Mouse (Mus musculus) midbrain, embryonic 11.5 days (tissue): ENCODE measurements around the gene Ush1c. TPM values are rescaled to one million over a fixed set of nuclear protein-coding genes. Genes with fewer than 3 reads are reported as not detected.
"Not testable (repeated sequence)": the region's sequence is repeated elsewhere in the genome, so short reads cannot be mapped to it uniquely, and the experiment has no call there.

Experiments
- ATAC-seq: fragments of 200-750 bp; cut with Nextera tagmentation; 2 replicates; pipeline ENCODE4 v1.8.0; 2017; ENCODE audit warnings: moderate TSS enrichment, moderate library complexity; ENCODE audit not compliant: low FRiP score
- DNase-seq: peaks from one replicate; pipeline ENCODE4 v3.0.0; 2015; ENCODE audit warnings: low spot score; ENCODE audit errors: missing footprints
- H3K27ac ChIP-seq: fragments of 300-500 bp; sonication (generic); 2 replicates; pipeline ENCODE4 v1.5.1; 2014; ENCODE audit warnings: low read depth, low read length
- H3K27me3 ChIP-seq: fragments of 300-500 bp; sonication (generic); 2 replicates; pipeline ENCODE4 v1.6.1; 2014; ENCODE audit warnings: mild to moderate bottlenecking, low read length, moderate library complexity, mixed read lengths; ENCODE audit not compliant: control insufficient read depth, insufficient read depth
- H3K36me3 ChIP-seq: fragments of 300-500 bp; sonication (generic); 2 replicates; pipeline ENCODE4 v1.6.1; 2014; ENCODE audit warnings: mild to moderate bottlenecking, low read length, moderate library complexity, mixed read lengths; ENCODE audit not compliant: control insufficient read depth, insufficient read depth
- H3K4me1 ChIP-seq: fragments of 300-500 bp; sonication (generic); 2 replicates; pipeline ENCODE4 v1.6.1; 2014; ENCODE audit warnings: low read length; ENCODE audit not compliant: control insufficient read depth, insufficient read depth
- H3K4me2 ChIP-seq: fragments of 300-500 bp; sonication (generic); 2 replicates; pipeline ENCODE4 v1.6.1; 2014; ENCODE audit warnings: mild to moderate bottlenecking, moderate library complexity
- H3K4me3 ChIP-seq: fragments of 300-500 bp; sonication (generic); 2 replicates; pipeline ENCODE4 v1.5.1; 2014; ENCODE audit warnings: low read depth, low read length
- H3K9ac ChIP-seq: fragments of 300-500 bp; sonication (generic); 2 replicates; pipeline ENCODE4 v1.6.1; 2014; ENCODE audit warnings: low read length
- H3K9me3 ChIP-seq: fragments of 300-500 bp; sonication (generic); 2 replicates; pipeline ENCODE4 v1.6.1; 2016; ENCODE audit warnings: low read length; ENCODE audit not compliant: control insufficient read depth
- WGBS: fragments of 180-500 bp; shearing (Covaris S2); extraction: QIAGEN DNeasy Blood & Tissue Kit; methylation state at CpG from one replicate; pipeline ENCODE4 v1.1.7; 2014; 5-methylcytosine and 5-hydroxymethylcytosine counted together
- polyA plus RNA-seq: library from polyadenylated mRNA; unstranded; fragments of >200 nt; fragmentation: Nextera tagmentation; extraction: Ambion mirVana; gene quantifications from 2 replicates; pipeline ENCODE4 v1.2.1, GENCODE M21; 2014

The Ush1c gene
- polyA plus RNA-seq, 1 experiment from 2014 or later = 2.6 TPM

DNA sequence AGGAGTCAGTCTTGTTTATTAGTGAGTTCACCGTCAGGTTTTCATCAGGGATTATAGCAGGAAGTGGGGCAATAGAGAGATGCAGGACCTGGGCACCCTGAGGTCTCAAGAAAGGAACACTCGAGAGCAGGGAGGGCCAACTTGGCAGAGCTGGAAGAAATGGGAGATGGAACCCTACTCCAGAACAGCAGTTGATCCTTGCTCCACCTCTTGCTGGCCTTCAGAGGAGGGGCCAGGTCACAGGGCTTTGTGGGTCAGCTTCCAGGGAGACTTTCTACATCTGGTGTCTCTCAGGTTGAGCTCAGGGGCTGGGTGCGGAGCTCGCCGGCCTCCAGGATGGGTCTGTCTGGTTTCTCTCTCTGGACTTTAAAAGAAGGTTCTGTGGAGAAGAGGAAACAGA, 42.9 kb downstream of the Ush1c start:
- WGBS = 88% methylated on average over 5 of the region's 5 CpGs
- Histone ChIP-seq H3K27me3 (no peaks in the 10 kb centered on the region), H3K9me3 (no peaks in the 10 kb centered on the region), H3K4me3 (no peak overlapping the region), H3K4me1 (no peaks in the 10 kb centered on the region), H3K4me2 (no peak overlapping the region), H3K36me3 (no peaks in the 10 kb centered on the region), H3K27ac (no peak overlapping the region), H3K9ac (no peak overlapping the region)
- ATAC-seq = no peak
- DNase-seq = no peak

DNA sequence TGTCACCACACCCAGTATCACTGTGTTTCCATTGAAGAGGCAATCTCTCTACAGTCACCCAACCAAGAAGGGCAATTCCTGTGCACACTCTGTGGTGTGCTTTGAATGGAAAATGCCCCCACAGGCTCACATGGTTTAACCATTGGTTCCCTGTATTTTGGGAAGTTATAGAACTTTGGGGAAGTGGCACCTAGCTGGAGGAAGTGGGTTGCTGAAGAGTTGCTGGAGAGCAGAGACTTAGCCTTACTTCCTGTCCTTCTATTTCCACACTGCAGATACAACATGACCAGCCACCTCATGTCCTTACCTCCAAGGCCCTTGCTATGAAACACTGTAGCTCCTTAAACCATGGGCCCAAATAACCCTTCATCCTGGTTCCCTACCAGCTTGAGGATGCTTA, 54.1 kb downstream of the Ush1c start:
- Histone ChIP-seq H3K4me2 (no peak overlapping the region), H3K4me1 (peaks cover 7% of the 10 kb centered on the region), H3K27ac (no peak overlapping the region), H3K4me3 (no peak overlapping the region), H3K36me3 (no peaks in the 10 kb centered on the region), H3K27me3 (peaks cover 18% of the 10 kb centered on the region), H3K9ac (no peak overlapping the region), H3K9me3 (no peaks in the 10 kb centered on the region)
- DNase-seq (no peak), ATAC-seq (no peak)

DNA sequence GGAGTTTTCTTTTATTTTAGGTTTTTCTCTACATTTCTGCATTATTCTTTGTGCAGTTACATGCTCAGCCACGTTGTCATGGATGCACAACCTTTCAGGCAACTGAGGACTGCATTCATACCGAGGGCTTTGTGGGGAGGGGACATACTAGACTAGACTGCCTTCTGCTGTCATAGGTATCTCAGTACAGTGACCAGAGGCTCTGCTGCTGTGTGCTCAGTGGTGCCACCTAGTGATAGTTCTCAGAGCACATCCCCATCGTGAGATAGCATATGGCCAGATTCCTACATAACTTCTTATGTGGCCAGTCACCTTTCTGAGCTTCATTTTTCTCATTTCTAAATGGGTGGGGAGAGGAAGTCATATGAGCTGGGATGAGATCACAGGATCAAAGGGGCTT, 56.7 kb downstream of the Ush1c start:
- no peak overlapping the region for H3K9ac ChIP-seq
- no peak overlapping the region for H3K4me3 ChIP-seq
- peaks cover 7% of the 10 kb centered on the region for H3K4me1 ChIP-seq
- H3K9me3 ChIP-seq = no peaks in the 10 kb centered on the region
- H3K27me3 ChIP-seq = peaks cover 30% of the 10 kb centered on the region
- DNase-seq (peak; percentile 94), ATAC-seq (peak; percentile 46; the same call in 1 of the 2 replicates)
- H3K27ac ChIP-seq = no peak overlapping the region
- H3K4me2 ChIP-seq = no peak overlapping the region
- no peaks in the 10 kb centered on the region for H3K36me3 ChIP-seq
- 3% methylated on average over 3 of the region's 3 CpGs for WGBS

DNA sequence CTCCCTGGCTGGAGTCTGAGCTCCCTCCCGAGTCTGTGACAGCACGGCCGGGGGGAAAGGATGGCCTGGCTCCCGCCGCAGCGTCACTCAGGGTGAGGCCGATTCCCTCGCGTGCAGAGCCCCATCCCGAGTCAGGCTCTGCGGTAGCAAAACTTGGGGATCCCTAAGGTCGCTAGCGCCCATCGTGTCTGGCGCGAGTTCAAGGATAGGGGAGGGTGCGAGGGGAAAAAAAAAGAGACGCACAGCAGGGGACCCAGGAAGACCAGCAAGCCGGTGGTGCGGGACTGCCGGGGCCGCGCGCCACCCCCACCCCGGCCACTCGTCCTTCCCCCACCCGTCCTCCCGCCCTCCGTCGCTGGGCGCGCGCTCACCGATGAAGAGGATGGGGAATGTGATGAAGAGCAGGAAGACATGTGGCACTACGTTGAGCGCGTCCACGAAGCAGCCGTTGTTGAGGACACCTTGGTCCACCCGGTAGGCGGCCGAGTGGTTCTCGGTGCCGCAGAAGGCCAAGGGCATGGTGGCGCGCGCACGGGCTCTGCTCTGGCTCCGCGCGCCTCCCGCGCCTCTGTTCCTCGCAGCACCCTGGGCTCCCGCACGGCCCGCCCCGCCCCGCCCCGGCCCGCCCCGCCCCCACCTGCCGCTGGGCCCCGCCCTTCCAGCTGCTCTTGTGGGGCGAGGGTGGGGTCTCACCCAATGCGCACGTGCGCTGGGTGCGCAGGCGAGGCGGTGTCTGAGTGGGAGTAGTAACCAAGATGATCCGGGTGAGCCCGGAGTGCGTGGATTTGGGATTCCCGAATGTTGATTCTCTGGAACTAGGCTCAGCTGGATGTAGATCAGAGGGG, 58.6 kb downstream of the Ush1c start, which contains the start of gene Abcc8:
TSS of gene Abcc8 (minus strand) at position 603 of the 845 bp plus-strand sequence.
- Histone ChIP-seq H3K9ac (peak within 1 kb of the TSS; percentile 27; the same call in 1 of the 2 replicates), H3K4me1 (peaks cover 7% of the 10 kb centered on the region), H3K9me3 (no peaks in the 10 kb centered on the region), H3K36me3 (no peaks in the 10 kb centered on the region), H3K4me2 (peak within 1 kb of the TSS; percentile 69), H3K27me3 (peaks cover 30% of the 10 kb centered on the region), H3K27ac (no peak within 1 kb of the TSS), H3K4me3 (peak within 1 kb of the TSS; percentile 36)
- DNase-seq (no peak), ATAC-seq (peak; percentile 68)
- WGBS = under 1% methylated on average over 67 of the region's 75 CpGs

DNA sequence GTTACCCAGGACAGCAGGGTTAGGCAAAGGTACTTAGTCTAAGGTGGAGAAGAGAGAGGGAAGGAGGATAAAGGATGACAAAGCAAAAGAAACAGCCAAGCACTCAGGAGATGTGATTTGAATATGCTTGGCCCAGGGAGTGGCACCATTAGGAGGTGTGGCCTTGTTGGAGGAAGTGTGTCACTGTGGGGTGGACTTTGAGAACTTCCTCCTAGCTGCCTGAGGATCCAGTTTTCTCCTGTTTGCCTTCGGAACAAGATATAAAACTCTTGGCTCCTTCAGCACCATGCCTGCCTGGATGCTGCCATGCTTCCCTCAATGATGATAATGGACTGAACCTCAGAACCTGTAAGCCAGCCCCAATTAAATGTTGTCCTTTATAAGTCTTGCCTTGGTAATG, 69.3 kb downstream of the Ush1c start:
- H3K27ac ChIP-seq, H3K9ac ChIP-seq, H3K4me2 ChIP-seq, H3K4me3 ChIP-seq, ATAC-seq, H3K4me1 ChIP-seq, H3K27me3 ChIP-seq, H3K36me3 ChIP-seq, H3K9me3 ChIP-seq, DNase-seq: not testable (repeated sequence)
- 93% methylated on average over 1 of the region's 1 CpGs for WGBS

DNA sequence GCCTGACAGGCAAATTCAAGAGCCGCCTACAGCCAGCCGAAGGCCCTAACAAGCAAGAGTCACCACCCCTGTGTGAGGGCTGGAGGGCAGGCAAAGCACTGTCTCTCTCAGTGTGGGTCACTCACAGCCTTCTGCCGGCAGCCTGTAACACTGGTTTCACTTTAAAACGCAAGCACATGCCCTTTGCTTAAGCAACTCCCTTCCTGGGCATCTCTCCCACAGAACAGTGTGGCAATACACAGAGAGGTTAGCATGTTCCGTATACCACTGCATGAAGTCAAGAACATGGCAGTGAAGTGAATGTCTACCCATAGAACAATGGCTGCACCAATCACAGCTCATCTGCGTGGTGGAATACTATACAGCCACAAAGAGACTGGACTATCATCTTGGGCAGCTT, 69.9 kb downstream of the Ush1c start:
- Histone ChIP-seq H3K9me3 (no peaks in the 10 kb centered on the region), H3K4me2 (no peak overlapping the region), H3K9ac (no peak overlapping the region), H3K4me3 (no peak overlapping the region), H3K36me3 (no peaks in the 10 kb centered on the region), H3K27me3 (no peaks in the 10 kb centered on the region), H3K27ac (no peak overlapping the region), H3K4me1 (no peaks in the 10 kb centered on the region)
- DNase-seq (no peak), ATAC-seq (no peak)
- WGBS = 93% methylated on average over 6 of the region's 6 CpGs

DNA sequence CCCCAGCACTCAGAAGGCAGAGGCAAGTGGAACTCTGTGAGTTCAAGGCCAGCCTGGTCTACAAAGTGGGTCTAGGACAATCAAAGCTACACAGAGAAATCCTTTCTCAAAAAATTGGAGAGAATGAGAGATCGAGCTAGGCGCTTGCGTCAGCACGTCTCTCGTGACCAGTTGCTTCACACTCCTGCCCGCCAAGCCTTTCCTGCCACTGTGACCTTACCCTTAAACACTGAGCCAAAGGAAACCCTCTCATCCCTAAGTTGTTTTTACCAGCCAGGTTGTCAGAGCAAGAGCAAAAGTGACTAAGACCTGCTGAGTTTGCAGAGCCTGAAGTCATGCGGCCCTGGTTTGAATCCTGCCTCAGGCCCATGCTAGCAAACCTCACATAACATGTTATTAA, 70.4 kb downstream of the Ush1c start:
- ATAC-seq (no peak), DNase-seq (no peak)
- WGBS = 95% methylated on average over 7 of the region's 7 CpGs
- no peak overlapping the region for H3K9ac ChIP-seq
- H3K4me2 ChIP-seq = no peak overlapping the region
- no peaks in the 10 kb centered on the region for H3K9me3 ChIP-seq
- H3K4me3 ChIP-seq = no peak overlapping the region
- no peaks in the 10 kb centered on the region for H3K36me3 ChIP-seq
- H3K27me3 ChIP-seq = no peaks in the 10 kb centered on the region
- no peak overlapping the region for H3K27ac ChIP-seq
- H3K4me1 ChIP-seq = no peaks in the 10 kb centered on the region

GRCm38 (mm10) chr7:46165876-46166275, 72.4 kb downstream of the Ush1c start:
- Histone ChIP-seq H3K4me1 (no peaks in the 10 kb centered on the region), H3K27ac (no peak overlapping the region), H3K9me3 (no peaks in the 10 kb centered on the region), H3K27me3 (no peaks in the 10 kb centered on the region), H3K4me2 (no peak overlapping the region), H3K9ac (no peak overlapping the region), H3K36me3 (no peaks in the 10 kb centered on the region), H3K4me3 (no peak overlapping the region)
- 92% methylated on average over 11 of the region's 11 CpGs for WGBS
- ATAC-seq (no peak), DNase-seq (no peak)

GRCm38 (mm10) chr7:46162731-46163130, 75.6 kb downstream of the Ush1c start:
- no peaks in the 10 kb centered on the region for H3K27me3 ChIP-seq

More at GRCm38 (mm10) chr7:46162731-46163130, 75.6 kb downstream of the Ush1c start:
- Histone ChIP-seq H3K4me3 (no peak overlapping the region), H3K4me2 (no peak overlapping the region), H3K27ac (no peak overlapping the region), H3K4me1 (no peaks in the 10 kb centered on the region; the same call in 1 of the 2 replicates), H3K36me3 (no peaks in the 10 kb centered on the region), H3K9me3 (no peaks in the 10 kb centered on the region), H3K9ac (no peak overlapping the region)
- ATAC-seq (no peak), DNase-seq (no peak)
- WGBS = 88% methylated on average over 5 of the region's 5 CpGs
